Mouse (Mus musculus) cerebellum, adult 8-10 months (tissue): ENCODE measurements at regions not wholly inside any gene's neighbourhood (a gene's known extent, or its start where the extent isn't known, plus 50 kb on each side); places are given as distances from the start of the nearest gene placed in this dataset.

Experiments
- DNase-seq: peaks from one replicate; pipeline ENCODE4 v3.0.0; 2022

DNA sequence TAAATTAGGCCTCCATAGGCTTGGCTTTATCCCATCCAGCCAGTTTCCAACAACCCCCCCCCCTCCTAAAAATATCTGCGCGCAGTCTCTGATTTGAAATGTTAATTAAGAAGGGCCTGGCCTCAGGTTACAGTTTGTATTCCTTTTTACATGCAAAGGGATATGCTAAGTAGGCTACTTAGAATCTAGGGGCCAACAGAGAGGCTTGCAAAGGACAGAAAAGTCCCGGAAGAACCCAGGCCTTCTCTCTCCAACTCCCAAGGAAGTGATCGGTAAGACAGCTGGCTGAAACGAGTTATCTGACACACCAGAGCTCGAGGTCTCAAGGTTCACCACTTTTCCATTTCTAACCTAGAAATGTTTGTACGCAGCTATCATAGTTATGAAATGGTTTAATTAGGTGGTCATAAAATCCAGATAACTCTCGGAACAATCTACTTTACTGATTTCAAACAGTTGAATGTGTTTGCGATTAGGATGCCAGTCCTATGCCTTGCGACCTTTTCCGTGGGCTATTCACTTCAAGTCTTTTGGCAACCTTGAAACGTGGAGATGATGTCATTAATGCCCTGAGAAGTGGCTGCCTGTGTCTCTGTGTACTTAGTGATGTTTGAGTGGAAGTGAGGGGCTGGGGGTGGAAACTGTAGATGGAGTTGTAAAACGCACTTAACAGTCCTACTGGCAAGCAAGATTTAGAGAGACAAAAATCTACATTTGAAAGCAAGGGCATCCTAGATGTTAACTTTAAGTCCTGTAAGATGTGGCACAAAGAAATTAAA, 1026.5 kb downstream of the Adgrl2 start:
- DNase-seq: no peak

DNA sequence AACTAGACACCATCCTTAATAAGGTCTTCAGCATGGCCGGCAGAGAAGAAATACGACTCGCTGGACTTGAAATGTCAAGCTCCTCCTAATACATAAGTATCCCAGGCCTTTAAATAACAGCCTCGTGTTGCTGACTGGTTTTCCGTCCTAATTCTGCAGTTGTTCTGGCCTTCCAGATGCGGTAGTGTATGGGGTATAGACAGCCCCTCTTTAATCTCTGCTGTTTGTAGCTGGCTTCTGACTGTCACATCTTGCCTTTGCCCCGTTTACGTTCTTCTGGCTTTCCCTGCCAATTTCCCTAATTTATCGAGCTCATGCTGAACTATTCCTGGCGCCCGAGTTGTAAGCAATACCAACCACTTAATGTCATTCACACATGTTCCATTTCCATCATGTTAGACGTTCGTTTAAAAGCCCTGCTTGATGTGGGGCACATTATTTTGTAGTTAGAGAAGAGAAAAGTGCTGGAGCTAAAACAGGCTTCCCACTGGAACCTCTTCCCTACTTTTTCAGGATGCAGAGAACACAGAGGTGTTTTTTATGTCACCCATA, 1042.2 kb downstream of the Adgrl2 start:
- DNase-seq: no peak

DNA sequence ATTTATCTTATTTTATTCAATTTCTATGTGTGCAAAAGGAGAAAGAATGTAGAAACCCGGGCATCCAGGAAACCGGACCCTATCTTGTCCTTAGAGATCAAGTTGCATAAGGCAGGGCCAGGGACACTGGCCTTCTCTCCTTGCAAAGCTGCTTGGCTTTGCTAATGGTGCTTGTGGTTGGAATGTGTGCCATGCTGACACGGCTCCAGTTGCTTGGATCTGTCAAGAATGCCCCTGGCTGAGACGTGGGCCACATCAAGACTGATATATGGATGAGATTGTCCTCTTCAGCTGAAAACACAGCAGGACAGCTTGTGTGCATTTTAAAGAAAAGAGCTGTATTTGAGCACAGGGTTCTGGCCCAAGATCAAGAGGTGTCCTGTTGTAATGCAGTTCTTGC, 1047.0 kb downstream of the Adgrl2 start:
- DNase-seq: no peak

GRCm38 (mm10) chr3:147930811-147931251, 1059.5 kb downstream of the Adgrl2 start:
- no peak for DNase-seq

GRCm38 (mm10) chr3:147920181-147920580, 1068.0 kb downstream of the Ttll7 start:
- no peak for DNase-seq

GRCm38 (mm10) chr3:147919701-147920100, 1067.5 kb downstream of the Ttll7 start:
- no peak for DNase-seq

DNA sequence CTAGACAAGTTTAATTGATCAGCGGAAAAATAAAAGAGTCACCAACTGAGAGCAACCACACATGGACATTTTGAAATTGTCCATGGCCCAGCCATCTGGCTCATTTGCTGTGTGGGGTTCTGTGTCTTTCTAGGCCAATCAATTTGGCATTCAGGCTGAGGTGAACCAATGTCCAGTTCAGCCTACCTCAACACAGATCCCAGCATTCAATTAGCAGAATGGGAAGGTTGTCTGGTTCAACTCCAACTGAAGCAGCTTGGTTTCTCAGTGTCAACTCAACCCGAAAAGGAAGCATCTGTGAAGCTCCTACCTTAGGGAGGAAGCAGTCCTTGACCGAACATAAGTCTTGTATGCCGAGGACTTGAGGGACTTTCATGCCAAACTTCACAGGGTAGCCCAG, 1067.0 kb downstream of the Ttll7 start:
- no peak for DNase-seq

GRCm38 (mm10) chr3:147896751-147897150, 1044.6 kb downstream of the Ttll7 start:
- DNase-seq: no peak

- no peak for DNase-seq
Measured at GRCm38 (mm10) chr3:147891682-147892081, 1039.5 kb downstream of the Ttll7 start.

DNA sequence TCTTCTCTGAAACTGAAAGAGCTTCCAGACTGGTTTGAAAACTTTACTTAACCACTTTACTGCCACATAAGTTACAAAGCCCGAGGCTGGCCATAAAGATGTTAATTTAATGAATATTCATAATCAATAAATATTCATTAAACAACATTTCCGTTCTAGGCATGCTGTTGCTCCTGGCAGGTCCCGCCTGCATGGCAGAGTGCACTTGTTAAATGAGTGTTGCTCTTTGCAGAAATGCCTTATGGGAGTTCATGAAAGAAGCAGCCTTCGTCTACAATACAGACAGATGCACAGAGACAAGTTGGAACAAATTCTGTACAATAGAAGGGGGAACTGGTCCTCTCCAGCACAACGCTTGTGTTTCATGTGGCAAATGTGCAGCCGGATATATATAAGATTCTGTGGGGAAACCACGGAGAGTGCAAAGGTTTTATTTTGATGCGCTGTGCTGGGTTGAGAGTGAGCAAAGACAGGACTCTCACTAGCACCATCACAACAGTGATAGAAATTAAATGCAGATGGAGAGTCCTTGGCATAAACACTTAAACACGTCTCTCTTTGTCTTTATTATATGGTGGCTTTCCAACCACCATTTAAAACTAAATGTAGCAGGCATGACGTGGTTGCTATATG, 1034.2 kb downstream of the Ttll7 start:
- DNase-seq: no peak

- DNase-seq: no peak
Measured at GRCm38 (mm10) chr3:147882936-147883645, 1030.9 kb downstream of the Ttll7 start.

DNA sequence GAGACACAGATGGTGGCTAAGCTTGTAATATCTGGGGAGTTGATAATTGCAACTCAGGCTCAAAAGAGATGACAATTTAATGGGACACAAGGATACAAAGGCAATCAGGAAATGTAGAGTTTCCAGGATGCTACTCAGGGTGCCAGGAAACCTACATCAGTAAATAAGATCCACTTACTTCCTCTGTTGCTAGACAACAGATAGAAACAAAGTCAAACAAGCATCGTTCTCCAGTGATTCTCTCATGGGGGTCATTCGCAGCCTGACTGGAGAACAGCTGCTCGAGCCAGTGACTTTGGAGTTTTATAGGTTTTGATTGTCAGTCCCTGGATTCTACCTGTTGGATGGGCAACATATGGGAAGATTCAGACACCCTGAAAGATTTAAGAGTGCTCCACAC, 1026.5 kb downstream of the Ttll7 start:
- no peak for DNase-seq

- DNase-seq: no peak
Measured at GRCm38 (mm10) chr3:147868281-147868680, 1016.1 kb downstream of the Ttll7 start.

GRCm38 (mm10) chr3:147853346-147853745, 1001.2 kb downstream of the Ttll7 start:
- DNase-seq: no peak

DNA sequence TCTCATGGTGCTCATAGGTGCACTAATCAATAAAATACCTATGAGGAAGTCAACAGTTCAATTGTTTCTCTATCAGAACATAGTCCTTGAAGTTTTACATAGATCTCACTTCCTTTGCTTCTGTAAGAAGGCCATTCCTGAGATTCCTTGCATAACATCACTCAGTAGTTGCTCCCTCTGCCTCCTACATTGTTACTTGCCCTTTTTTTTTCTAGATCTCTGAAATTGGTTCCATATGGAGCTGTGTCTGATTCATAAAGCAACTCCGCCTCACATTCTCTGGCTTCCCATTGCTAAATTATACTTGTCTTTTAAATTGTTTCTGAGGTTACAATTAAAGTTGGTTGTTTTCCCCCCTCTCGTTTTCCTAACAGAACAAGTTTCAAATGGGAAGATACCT, 1000.7 kb downstream of the Ttll7 start:
- no peak for DNase-seq

GRCm38 (mm10) chr3:147841357-147841756, 989.2 kb downstream of the Ttll7 start:
- no peak for DNase-seq

GRCm38 (mm10) chr3:147838816-147839215, 986.6 kb downstream of the Ttll7 start:
- no peak for DNase-seq

DNA sequence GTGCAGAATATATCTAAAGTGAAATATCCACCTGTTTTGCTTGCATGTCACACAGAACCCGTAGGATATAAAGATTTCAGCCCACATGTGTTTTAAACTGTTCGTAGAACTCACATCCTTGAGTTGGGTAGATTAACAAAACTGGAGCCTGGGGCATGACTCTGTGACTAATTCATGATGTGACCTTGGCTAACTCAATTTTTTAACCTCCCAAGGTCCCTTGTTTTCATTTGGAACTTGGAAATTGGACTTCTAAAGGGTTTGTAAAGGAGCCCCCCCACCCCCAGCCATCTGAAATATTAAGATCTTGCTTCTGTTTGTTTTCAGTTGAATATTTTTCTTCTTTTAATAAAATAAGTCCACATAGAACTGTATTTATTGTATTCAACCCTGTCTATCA, 983.5 kb downstream of the Ttll7 start:
- no peak for DNase-seq

GRCm38 (mm10) chr3:147825337-147825736, 973.2 kb downstream of the Ttll7 start:
- DNase-seq: no peak

DNA sequence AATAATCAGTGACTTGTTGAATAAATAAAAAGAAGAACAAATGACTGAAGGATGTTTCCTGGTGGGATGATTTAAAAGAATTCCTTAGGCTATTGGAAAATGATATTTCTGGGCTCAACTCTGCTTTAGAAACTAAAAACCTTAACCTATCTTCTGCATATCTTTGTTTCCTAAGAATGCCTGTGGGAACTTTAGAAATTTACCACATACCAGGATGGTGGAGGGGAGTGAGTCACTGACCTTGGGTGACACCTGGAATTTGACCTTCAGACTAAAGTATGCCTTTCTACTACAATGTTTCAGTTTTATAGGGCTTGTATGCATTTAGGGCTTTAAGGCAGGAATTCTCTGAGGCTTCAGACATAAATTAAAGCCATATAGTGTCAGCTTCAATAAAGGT, 972.3 kb downstream of the Ttll7 start:
- no peak for DNase-seq

DNA sequence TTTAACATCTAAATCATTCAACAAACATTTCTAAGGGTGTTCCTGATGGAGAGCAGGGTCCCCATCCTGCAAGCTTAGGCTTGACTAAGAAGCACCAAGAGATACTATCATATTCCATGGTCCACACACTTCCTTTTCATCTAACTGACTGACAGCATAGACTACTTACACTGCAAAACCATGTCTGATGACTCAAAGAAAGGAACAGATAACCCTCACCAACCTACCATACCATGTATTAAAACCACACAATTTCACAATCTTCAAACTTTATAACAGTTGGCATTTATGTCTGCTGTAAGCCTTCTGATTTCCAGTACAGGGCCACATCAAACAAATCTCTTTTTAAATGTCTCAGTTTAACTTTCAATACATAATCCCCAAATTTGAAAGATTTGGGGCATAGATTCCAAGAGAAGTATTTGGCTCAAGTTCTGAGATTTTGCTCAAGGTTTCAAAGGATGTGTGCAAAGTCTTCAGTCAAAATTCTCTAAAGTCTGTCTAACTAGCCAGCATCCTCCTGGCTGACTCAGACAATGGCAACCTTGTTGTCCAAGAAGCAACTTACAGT, 962.0 kb downstream of the Ttll7 start:
- DNase-seq: no peak

DNA sequence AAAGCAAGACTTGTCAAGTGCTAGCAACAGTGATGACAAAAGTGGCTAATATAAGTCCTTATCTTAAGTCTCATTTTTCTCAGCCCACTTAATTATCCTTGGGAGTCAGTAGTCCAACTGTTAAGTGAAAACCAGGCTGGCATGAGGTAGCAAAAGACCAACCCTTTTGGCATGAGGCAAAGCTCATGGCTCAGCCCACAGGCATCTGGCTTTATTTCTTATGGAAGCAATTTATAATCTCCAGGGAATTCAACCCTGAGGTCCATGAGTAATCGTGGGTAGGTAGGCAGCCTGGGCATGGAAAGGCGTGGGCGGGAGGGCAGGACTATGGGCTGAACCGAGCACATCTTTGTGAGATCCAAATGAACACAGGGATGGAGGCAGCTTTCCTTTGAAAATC, 950.4 kb downstream of the Ttll7 start:
- no peak for DNase-seq

DNA sequence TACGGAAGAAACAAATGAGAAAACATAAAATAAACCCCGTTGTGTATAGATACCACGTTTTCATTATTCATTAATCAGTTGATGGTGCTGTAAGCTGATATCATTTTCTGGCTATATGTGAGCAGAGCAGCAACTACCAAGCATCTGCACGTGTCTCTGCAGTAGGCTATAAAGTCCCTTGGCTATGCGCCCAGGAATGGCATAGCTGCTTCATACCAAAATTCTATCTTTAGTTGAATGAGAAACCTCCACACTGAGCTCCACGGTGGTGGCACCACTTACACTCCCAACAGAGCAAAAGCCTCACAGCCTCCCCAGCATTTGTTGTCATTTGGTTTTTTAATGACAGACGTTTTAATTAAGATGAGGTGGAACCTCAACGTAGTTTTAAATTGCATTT, 944.4 kb downstream of the Ttll7 start:
- DNase-seq: no peak
